Mouse (Mus musculus): ENCODE data around the gene Scamp5. TPM values are rescaled to one million over a fixed set of nuclear protein-coding genes. Genes with fewer than 3 reads are reported as not detected.

Gene Scamp5
- 3.1 and 3.5 TPM in 2 replicates for polyA plus RNA-seq (2015; fragmentation: Nextera tagmentation; extraction: Ambion mirVana)

GRCm38 (mm10) chr9:57467896-57468549 is at the start of gene Scamp5:
TSS of gene Scamp5 (minus strand) at chr9:57468060.
- peak; percentile 94 for DNase-seq (ENCODE audit: low spot score)

- peak; percentile 85 for DNase-seq (ENCODE audit: low spot score)
Measured at GRCm38 (mm10) chr9:57517113-57517512, 49.3 kb upstream of the Scamp5 start.

- no peak for DNase-seq (ENCODE audit: low spot score)
Measured at GRCm38 (mm10) chr9:57510577-57510976, 42.7 kb upstream of the Scamp5 start.

DNA sequence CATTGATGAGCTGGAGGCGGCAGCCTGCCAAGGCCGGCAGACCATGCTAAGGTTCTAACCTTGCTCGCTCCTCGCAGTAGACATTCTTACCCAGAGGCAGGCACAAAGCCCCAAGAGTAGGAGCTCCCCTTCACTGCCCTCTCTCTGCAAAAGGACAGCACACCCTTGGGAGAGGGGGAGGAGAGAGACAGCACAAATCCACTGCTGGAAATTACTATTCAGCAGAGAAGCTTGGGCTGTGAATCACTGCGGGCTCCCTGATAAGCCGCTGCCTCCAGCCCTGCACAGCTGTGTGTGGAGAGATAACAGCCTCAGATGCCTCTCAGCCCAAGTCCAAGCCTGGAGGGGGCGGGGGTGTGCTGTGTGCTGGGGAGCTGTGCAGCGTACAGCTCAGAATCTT is 37.8 kb upstream of the Scamp5 start:
- DNase-seq (ENCODE audit: low spot score): no peak

DNA sequence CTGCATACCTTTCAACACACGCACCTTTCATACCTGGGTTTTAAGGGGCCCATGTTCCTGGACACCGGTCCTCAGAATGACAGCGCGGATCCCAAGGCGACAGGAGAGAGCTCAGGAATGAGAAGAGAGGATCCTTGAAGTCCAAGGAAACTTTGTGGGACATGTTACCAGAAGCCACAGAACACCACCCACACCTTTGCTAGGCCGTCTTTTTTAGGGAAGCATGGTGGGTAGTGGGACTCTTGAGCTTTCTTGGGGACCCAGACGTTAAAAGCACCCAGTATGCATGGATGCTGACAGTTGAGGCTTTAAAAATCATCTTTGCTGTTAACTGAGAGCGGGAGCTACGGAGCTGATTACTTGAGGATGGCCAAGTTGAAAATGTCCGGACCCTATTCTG is 37.0 kb upstream of the Scamp5 start:
- DNase-seq (ENCODE audit: low spot score): no peak

DNA sequence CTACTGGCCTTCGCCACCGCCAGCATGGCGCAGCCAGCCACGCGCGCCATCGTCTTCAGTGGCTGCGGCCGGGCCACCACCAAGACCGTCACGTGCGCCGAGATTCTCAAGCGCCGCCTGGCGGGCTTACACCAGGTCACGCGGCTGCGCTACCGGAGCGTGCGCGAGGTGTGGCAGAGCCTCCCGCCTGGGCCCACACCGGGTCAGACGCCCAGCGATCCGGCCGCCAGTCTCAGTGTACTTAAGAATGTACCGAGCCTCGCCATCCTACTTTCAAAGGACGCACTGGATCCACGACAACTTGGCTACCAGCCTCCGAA is 36.5 kb upstream of the Scamp5 start:
- peak; percentile 54 for DNase-seq (ENCODE audit: low spot score)

DNA sequence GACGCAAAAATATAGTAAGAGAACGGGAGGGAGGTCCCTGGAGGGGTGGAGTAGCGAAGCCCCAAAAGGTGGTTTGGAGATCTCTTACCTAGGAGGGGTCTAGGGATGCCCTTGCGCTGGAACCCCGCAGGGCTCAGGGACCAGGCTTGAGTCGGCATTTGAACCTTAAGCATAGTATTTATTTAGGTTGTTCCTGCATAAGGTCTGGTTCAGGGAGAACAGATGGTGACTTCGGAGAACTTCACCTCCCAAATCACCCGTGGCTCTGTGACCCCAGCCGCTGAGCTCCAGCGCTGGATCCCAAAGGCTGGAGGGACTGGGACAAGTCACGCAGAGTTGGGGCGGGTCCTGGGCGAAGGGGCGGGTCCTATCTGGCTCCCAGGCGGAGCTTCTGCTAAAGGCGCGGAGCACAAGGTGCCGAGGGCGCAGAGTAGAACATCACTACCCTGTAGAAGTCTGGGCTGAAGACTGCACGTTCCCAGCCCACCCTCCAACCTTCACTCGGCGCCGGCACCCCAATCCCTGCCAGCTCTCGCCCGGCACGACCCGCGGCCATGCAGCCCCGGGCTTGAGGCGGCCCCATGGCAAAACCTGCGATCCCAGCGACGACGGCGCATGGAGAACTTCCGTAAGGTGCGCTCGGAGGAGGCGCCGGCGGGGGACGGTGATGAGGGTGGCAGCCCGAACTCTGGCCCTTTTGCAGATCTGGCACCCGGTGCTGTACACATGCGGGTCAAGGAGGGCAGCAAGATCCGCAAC is 35.9 kb upstream of the Scamp5 start, which contains the start of gene Rpp25:
TSS of gene Rpp25 (plus strand) at position 405 of the 759 bp plus-strand sequence.
- DNase-seq (ENCODE audit: low spot score): no peak

GRCm38 (mm10) chr9:57502911-57503621 is 35.2 kb upstream of the Scamp5 start:
- DNase-seq (ENCODE audit: low spot score): no peak

GRCm38 (mm10) chr9:57501861-57502260 is 34.0 kb upstream of the Scamp5 start:
- DNase-seq (ENCODE audit: low spot score): no peak

- no peak for DNase-seq (ENCODE audit: low spot score)
Measured at GRCm38 (mm10) chr9:57501452-57501851, 33.6 kb upstream of the Scamp5 start.

GRCm38 (mm10) chr9:57498536-57498935 is 30.7 kb upstream of the Scamp5 start:
- no peak for DNase-seq (ENCODE audit: low spot score)

DNA sequence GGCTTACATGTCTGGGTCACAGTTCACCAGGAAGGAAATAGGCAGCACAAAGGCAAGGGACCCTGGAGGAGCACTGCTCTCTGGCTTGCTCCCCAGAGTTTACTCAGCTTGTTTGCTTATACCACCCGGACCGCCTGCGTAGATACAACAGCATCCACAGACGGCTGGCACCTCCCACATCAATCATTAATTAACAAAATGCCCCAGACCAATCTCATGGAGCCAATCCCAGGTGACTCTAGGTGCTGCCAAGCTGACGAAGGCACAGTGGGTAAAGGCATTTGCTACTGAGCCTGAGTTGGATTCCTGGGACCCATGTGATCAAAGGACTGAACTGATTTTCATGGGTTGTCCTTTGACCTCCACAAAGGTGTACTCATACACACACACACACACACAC is 29.4 kb upstream of the Scamp5 start:
- no peak for DNase-seq (ENCODE audit: low spot score)

DNA sequence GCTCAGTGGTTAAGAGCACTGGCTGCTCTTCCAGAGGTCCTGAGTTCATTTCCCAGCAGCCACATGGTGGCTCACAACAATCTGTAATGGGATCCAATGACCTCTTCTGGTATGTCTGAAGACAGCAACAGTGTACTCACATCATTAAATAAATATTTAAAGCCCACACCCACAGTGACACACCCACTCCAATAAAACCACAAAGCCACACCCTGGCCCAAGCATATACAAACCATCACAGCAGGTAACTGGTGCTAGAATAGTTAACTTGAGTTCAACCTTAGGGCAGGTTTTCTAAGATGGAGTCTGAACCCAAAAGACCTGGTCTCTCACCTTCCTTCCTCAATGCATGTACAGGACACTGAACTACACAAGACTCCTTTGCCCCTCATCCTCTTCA is 27.1 kb upstream of the Scamp5 start:
- no peak for DNase-seq (ENCODE audit: low spot score)

GRCm38 (mm10) chr9:57493532-57493931 is 25.7 kb upstream of the Scamp5 start:
- no peak for DNase-seq (ENCODE audit: low spot score)

- no peak for DNase-seq (ENCODE audit: low spot score)
Measured at GRCm38 (mm10) chr9:57487807-57488206, 19.9 kb upstream of the Scamp5 start.

DNA sequence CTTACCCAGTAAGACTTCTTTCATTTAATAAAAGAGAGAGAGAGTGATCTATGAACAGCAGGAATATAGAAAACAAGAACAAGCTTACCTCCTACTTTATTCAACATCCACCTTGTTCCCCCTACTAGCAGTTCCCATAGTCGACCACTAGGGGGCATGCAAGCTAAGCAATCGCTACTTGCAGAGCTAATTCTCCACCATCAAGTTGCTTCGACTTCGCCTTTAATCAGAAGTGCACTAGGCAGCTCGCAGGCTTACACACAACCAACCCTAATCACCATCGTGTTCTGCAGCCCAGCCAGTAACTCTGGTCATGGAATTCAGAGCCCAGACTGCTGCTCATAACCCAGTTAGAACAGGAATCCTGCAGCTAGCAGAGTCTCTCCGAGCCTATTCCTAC is 17.9 kb upstream of the Scamp5 start:
- DNase-seq (ENCODE audit: low spot score): peak; percentile 82

DNA sequence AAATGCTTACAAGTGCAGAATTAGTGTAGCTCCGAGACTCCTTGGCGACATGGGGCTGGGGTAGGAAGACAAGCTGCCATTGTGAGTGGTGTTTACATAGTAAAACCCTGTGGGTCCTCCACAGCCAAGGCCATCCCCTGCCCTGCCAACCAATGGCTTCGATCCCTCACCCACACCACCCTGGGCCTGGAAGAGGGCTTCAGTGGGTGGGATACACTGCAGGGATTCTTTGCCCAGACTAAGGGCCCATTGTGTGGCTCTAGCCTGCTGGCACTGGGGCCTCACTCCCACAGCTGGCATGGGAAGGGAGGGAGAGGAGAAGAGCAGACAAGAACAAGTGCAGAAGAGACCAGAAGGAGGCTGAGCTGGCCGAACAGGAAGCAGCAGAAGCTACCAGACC is 1.1 kb upstream of the Scamp5 start:
- no peak for DNase-seq (ENCODE audit: low spot score)

DNA sequence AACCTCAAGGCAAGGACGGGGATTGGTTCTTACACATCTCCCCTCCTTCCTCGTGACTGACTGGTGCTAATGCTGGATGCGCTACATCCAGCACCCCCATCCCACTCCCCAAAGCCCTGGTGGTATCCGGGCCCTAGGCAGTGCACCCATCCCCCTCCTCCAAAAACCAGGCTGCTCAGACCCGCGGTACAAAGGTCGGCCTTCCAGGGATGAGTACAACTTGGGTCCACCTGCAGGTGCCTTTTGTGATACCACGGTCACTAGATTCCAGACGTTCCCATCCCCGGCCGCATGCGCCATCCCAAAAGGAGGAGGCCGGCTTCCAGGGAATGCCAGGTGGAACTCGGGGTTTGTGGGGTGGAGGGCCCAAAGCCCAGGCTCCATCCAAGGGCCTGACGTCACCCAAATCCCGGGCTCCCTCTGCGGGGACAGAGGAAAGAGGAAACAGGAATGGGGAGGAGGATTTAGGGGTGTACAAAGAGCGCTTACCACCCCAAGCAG is 539 bp downstream of the Scamp5 start:
- no peak for DNase-seq (ENCODE audit: low spot score)

DNA sequence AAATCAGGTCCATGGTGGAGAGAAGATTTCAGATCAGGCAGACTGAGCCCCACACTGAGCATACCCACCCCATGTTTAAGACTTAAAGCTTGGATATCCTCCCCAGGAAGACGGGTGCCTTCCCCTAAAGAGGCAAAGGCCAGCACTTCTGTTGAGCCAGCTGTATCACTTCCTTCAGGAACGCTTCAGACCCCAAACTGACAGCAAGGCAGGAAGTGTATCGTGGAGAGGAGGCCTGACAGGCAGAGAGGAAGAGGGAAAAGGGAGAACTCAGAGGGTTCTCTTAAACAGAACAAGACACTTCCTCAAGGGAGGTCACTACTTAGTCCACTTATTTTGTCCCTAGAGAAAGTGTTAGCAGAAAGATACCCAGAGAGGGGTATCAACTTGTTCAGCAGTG is 1.8 kb downstream of the Scamp5 start:
- no peak for DNase-seq (ENCODE audit: low spot score)

GRCm38 (mm10) chr9:57462866-57463265 is 5.0 kb downstream of the Scamp5 start:
- DNase-seq (ENCODE audit: low spot score): no peak

DNA sequence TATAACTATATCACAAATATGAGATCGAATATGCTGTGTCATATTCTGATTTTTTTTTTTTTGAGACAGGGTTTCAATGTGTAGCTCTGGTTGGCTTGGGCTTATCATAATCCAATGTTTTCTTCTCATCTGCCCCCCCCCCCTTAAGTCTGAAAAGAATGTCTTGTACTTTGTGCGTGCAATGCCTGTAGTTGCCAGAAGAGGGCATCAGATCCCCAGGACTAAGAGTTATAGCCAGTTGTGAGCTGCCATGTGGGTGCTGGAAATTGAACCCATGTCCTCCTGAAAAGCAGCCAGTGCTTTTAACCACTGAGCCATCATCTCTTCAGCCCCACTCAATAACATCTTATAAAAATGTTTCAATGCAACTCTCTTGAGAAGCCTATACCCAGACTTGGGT is 8.2 kb downstream of the Scamp5 start:
- DNase-seq (ENCODE audit: low spot score): no peak

DNA sequence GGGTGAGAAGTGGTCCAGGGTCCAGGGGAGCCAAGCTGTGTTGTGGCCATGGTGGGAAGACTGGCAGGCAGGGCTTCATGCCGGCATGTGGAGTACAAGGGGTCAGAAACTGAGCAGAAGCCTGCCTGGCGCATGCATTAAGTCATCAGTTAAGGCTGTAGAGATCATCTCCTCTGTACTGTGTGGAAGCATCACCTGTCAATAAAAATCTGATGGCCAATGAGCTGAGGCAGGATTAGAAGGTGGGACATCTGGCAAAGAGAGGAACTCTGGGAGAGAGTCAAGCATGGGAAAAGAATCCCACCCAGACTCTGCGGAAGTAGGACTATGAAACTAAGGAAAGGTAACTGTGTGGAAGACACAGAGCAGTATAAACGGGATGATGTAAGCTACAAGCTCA is 14.3 kb downstream of the Scamp5 start:
- no peak for DNase-seq (ENCODE audit: low spot score)
